Mouse (Mus musculus) cerebellum, adult 2 months (tissue): ENCODE measurements around the gene Bik.

Source experiments
- CTCF ChIP-seq: fragments of 200-500 bp; IDR thresholded peaks from 2 replicates; pipeline ENCODE4 v1.5.1; 2011; ENCODE audit warnings: low read depth, mild to moderate bottlenecking, control low read depth, low read length, moderate library complexity, borderline replicate concordance; ENCODE audit not compliant: insufficient read depth
- POLR2A ChIP-seq: fragments of 200-500 bp; IDR thresholded peaks from 2 replicates; pipeline ENCODE4 v1.6.1; 2011; ENCODE audit warnings: low read length, control low read depth, borderline replicate concordance; ENCODE audit not compliant: insufficient read depth

DNA sequence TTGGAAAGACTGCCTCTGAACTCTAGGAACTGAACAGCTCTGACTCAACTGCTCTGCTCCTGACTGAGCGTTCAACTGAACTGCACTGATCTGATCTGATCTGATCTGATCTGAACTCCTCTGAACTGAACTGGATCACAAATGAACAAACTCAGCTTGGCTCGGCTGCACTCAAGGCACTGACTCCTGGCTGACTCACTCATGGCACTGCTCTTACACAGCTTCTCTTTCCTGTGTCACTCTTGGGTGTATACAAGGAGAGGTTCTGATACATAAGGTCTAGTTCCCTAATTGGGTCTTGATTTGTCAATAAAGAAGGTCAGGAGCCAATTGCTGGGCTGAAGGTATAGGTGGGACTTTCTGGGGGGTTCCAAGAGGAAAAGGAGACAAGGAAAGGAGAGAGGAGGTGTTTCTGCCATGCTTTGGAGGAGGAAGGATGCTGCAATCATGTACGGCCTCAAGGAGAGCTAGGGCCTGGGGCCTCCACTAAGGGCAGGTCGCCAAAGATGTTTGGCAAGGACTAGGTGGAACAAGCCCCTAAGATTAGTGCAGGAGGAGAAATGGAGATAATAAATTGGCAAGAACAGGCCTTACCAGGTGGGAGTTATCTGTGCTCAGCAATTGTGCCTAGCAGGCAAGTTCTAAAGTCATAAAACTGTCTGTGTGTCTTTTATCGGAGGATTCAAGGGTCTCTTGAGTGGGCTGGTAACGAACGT, 32.6 kb upstream of the Bik start:
- TF ChIP-seq CTCF (no peak), POLR2A (no peak)
